Mouse (Mus musculus): ENCODE measurements around the gene Cd82. TPM values are rescaled to one million over a fixed set of nuclear protein-coding genes. Genes with fewer than 3 reads are reported as not detected.

Cd82 gene
- total RNA-seq, 2 experiments from 2014 or later: 11.2 to 15.2 TPM

Small RNA genes within 50 kb of the gene (microRNA-seq; reads per million reads assigned to microRNA genes)
- gene Mir7001: 0 to 0.57 reads per million in 2 experiments

Other genes starting within 250 kb of the Cd82 start
- gene Tspan18, start 128.6 kb downstream of the Cd82 start, total RNA-seq (2021): 10 to 100 TPM; 46.6 to 52.3 TPM
- not detected for gene Gm10803, start 97.4 kb upstream of the Cd82 start, total RNA-seq (2021)
- gene Alx4, start 179.2 kb upstream of the Cd82 start, total RNA-seq (2021): under 1 TPM; 0.38 to 0.99 TPM

Measured in layer of hippocampus, postnatal 14 days (tissue).